Mouse (Mus musculus) ES-E14 (cell line): Measurements from ENCODE around the gene Slc16a5. TPM values are rescaled to one million over a fixed set of nuclear protein-coding genes. Genes with fewer than 3 reads are reported as not detected.

Experiments
- DNase-seq: peaks from one replicate; pipeline ENCODE4 v3.0.0-alpha.2; 2013; ENCODE audit warnings: low read depth, low spot score
- H3K27ac ChIP-seq: 2 replicates; pipeline ENCODE4 v1.5.1; 2012; ENCODE audit warnings: low read depth, mild to moderate bottlenecking, low read length, moderate library complexity, mixed read lengths; ENCODE audit not compliant: poor library complexity, insufficient read depth, severe bottlenecking
- H3K36me3 ChIP-seq: 2 replicates; pipeline ENCODE4 v1.6.1; 2012; ENCODE audit warnings: mild to moderate bottlenecking, low read length, moderate library complexity, mixed read lengths; ENCODE audit not compliant: control insufficient read depth, poor library complexity, insufficient read depth, severe bottlenecking
- H3K4me1 ChIP-seq, 2 experiments: fragments of 150-350 bp in 1 of 2; sonication (generic) in 1 of 2; 2 replicates each; pipeline ENCODE4 v1.6.1; 2012; ENCODE audit warnings: low read length in 2 of 2, mild to moderate bottlenecking in 1 of 2, mixed read lengths in 1 of 2; ENCODE audit not compliant: control insufficient read depth in 2 of 2, insufficient read depth in 2 of 2, poor library complexity in 1 of 2
- H3K4me3 ChIP-seq, 2 experiments: fragments of 150-350 bp in 1 of 2; sonication (generic) in 1 of 2; 2 replicates each; pipeline ENCODE4 v1.5.1; 2012; ENCODE audit warnings: low read length in 2 of 2, low read depth in 1 of 2, mild to moderate bottlenecking in 1 of 2, mixed read lengths in 1 of 2; ENCODE audit not compliant: insufficient read depth in 1 of 2, poor library complexity in 1 of 2, severe bottlenecking in 1 of 2
- H3K9ac ChIP-seq: 2 replicates; pipeline ENCODE4 v1.6.1; 2012; ENCODE audit warnings: low read depth, mild to moderate bottlenecking, low read length, mixed read lengths; ENCODE audit not compliant: poor library complexity, insufficient read depth, severe bottlenecking
- H3K9me3 ChIP-seq: fragments of 150-350 bp; sonication (generic); 2 replicates; pipeline ENCODE4 v1.6.1; 2012; ENCODE audit warnings: low read depth, mild to moderate bottlenecking, low read length; ENCODE audit not compliant: control insufficient read depth, insufficient read depth
- CHD2 ChIP-seq: IDR thresholded peaks from 2 replicates; pipeline ENCODE4 v1.6.1; 2014; ENCODE audit warnings: mild to moderate bottlenecking, low read depth, low read length, inconsistent platforms
- HCFC1 ChIP-seq: IDR thresholded peaks from 2 replicates; pipeline ENCODE4 v1.6.1; 2012; ENCODE audit warnings: low read length, inconsistent platforms, borderline replicate concordance; ENCODE audit not compliant: insufficient read depth
- MAFK ChIP-seq: IDR thresholded peaks from 2 replicates; pipeline ENCODE4 v1.6.1; 2014; ENCODE audit warnings: mild to moderate bottlenecking, low read depth, low read length, inconsistent platforms; ENCODE audit not compliant: insufficient read depth
- ZC3H11A ChIP-seq: IDR thresholded peaks from 2 replicates; pipeline ENCODE4 v1.6.1; 2012; ENCODE audit warnings: low read depth, mild to moderate bottlenecking, inconsistent platforms, low read length, borderline replicate concordance
- ZNF384 ChIP-seq: IDR thresholded peaks from 2 replicates; pipeline ENCODE4 v1.6.1; 2012; ENCODE audit warnings: low read depth, low read length, inconsistent platforms
- in situ Hi-C, 2 experiments: fragments of 600-800 bp; cut with MboI; formaldehyde crosslinking; loops; one replicate each; pipeline ENCODE4 v1.15.1; 2025; ENCODE audit warnings: low sequenced_read_pairs in 2 of 2, inconsistent platforms in 1 of 2; ENCODE audit not compliant: unreplicated experiment in 2 of 2
- total RNA-seq: library from RNA; depleted of rRNA; stranded (reverse); fragments of 300-350 nt; gene quantifications from 2 replicates; pipeline ENCODE4 v1.2.3, GENCODE M21; 2012

The Slc16a5 gene
- total RNA-seq, 1 experiment: 1.6 TPM

DNA sequence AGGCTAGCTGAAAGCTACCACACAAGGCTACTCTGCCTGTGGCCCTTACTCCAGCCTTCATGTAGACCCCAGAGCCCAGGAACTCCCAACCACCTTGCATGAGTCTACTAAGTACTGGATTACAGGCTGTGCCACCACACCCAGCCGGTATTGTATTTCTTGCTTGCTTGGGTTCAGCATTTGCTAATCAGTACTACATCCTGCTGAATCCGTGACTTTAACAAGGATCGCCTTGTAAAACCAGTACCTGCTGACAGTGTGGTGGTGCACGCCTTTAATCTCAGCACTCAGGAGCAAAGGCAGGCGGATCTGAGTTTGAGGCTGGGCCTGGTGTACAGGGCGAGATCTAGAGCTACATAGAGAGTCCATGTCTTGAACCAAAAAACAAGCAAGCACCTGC, 40.4 kb downstream of the Slc16a5 start:
- Histone ChIP-seq H3K36me3 (peaks cover 27% of the 10 kb centered on the region), H3K9ac (no peak overlapping the region), H3K27ac (no peak overlapping the region), H3K9me3 (no peaks in the 10 kb centered on the region), H3K4me1 (peaks cover 1 to 13% of the 10 kb centered on the region in 2 experiments; a peak in 3 of 4 replicates), H3K4me3 (no peak overlapping the region)
- TF ChIP-seq ZNF384: no peak
- TF ChIP-seq CHD2: no peak
- no peak for TF ChIP-seq HCFC1
- TF ChIP-seq MAFK: no peak
- no peak for TF ChIP-seq ZC3H11A
- in situ Hi-C loops: no loop called here
- no peak for DNase-seq

DNA sequence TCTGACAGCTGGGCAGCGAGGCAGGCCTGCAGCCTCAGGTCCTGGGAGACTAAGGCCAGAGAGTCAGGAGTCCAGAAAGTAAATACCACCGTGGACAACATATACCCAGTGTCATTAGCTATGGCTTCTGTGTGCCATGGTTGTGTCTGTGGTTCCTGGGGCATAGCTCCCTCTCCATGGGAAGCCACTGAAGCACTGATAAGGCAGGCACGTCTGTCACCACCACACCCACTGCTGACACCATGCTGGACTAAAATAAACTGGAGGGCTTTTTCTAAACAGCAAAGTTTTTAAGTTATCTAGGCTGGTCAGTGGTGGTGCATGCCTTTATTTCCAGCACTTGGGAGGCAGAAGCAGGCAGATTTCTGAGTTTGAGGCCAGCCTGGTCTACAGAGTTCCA, 44.3 kb downstream of the Slc16a5 start:
- H3K9me3 ChIP-seq: no peaks in the 10 kb centered on the region
- no peak for DNase-seq
- H3K4me1 ChIP-seq: peaks cover 10 to 27% of the 10 kb centered on the region in 2 experiments; a peak in 3 of 4 replicates
- in situ Hi-C loops: no loop called here
- no peak overlapping the region for H3K9ac ChIP-seq
- H3K36me3 ChIP-seq: peaks cover 13% of the 10 kb centered on the region; the same call in 1 of the 2 replicates
- no peak overlapping the region for H3K27ac ChIP-seq
- H3K4me3 ChIP-seq: no peak overlapping the region
- no peak for TF ChIP-seq ZNF384
- no peak for TF ChIP-seq CHD2
- no peak for TF ChIP-seq HCFC1
- no peak for TF ChIP-seq ZC3H11A
- no peak for TF ChIP-seq MAFK

DNA sequence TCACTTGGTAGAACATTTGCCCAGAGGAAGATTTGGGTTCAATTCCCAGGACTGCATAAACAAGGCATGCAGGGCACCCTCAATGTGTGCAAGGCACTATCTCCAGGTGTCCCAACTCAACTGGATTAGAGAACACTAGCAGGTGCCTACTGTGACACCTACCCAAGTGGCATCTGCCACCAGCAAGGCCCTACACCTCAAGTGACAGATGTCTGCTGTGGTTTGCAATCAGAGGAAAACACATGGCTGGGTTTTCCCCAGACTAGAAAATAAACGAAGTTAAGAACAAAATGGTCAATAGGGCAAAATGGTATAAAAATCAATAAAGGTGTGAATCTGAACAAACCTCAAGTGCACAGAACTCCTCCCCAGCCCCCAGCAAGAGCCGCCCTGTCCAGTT, 45.8 kb downstream of the Slc16a5 start:
- H3K36me3 ChIP-seq: peaks cover 8% of the 10 kb centered on the region; the same call in 1 of the 2 replicates
- no peaks in the 10 kb centered on the region for H3K9me3 ChIP-seq
- TF ChIP-seq ZC3H11A: no peak
- TF ChIP-seq ZNF384: no peak
- no peak for TF ChIP-seq MAFK
- no peak for TF ChIP-seq HCFC1
- TF ChIP-seq CHD2: no peak
- DNase-seq: no peak
- in situ Hi-C loops: no loop called here
- H3K4me3 ChIP-seq: no peak overlapping the region
- no peak overlapping the region for H3K27ac ChIP-seq
- no peak overlapping the region for H3K9ac ChIP-seq
- peaks cover 12 to 30% of the 10 kb centered on the region in 2 experiments; a peak in 3 of 4 replicates for H3K4me1 ChIP-seq

DNA sequence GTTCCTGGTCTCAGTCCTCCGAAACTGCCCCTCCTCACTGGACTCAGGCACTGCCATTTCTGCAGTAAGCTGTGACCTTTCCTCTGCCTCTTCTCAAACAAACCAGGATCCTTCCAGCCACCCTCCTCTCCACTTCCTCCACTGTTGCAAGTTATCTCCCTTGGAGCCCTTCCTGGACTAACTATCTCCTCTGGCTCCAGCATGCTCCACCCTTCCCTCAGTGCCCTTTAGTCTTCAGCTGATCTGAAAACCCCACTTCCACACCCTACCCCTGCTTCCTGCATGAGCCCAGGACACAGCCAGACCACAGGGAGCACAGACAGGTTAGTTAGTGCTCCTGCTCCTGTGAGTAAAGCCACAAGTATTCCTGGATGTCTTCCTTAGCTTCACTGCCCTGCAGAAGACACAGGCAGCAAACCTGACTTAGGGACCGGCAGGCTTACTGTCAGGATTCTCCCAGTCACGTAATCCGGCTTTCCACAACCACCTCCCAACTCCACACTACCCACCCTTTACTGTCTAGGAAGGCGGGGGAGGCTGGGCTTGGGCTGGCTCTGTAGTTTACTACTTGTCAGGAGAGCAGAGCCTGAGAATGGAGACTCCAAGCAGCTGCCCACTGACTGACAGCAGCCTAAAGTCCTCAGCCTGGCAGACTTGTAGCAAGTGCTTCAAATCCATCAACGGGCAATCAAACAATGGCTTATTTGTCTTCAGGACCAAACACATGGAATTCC, 47.7 kb downstream of the Slc16a5 start:
- TF ChIP-seq ZC3H11A (no peak), CHD2 (no peak), MAFK (no peak)
- in situ Hi-C loops: no loop called here
- Histone ChIP-seq H3K4me3 (no peak overlapping the region), H3K4me1 (peaks cover 12 to 23% of the 10 kb centered on the region in 2 experiments; a peak in 3 of 4 replicates), H3K27ac (no peak overlapping the region), H3K9me3 (no peaks in the 10 kb centered on the region), H3K36me3 (peaks cover 4% of the 10 kb centered on the region; the same call in 1 of the 2 replicates), H3K9ac (peak overlapping the region; percentile 8; the same call in 1 of the 2 replicates)
- DNase-seq: no peak
